In the genomic region with DNA sequence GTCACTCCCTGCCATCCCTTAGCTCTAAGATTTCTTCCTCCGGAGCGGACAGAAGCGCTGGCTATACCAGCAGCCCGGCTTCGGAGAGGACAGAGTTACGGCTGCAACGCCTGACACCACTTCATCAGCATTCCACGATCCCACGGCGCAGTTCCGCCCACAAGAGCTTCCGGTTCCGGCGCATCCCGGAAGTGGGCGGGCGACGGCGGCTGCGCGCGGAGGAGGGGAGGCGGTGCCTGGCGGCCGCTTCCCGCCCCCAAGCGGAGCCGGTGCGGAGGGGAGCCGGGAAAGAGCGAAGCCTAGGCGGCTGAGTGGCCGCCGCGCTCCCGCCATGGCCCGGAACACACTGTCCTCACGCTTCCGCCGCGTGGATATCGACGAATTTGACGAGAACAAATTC, we compare ENCODE assay signal across 8 mouse cellular contexts. TPM values are rescaled to one million over a fixed set of nuclear protein-coding genes. Genes with fewer than 3 reads are reported as not detected.
A peak's percentile ranks its signal among the peaks of the same experiment; 100 is the strongest.
DNase-seq lines count a peak whose midpoint lies in the region; ATAC-seq lines count a peak whose summit lies in the region.

No protein-coding gene starts in this region.

- H3K27me3 ChIP-seq in hindbrain, embryonic 15.5 days = no peaks in the 10 kb centered on the region

- H3K4me3 ChIP-seq in hindbrain, embryonic 15.5 days = peak overlapping the region; percentile 87

- peaks cover 4% of the 10 kb centered on the region for H3K36me3 ChIP-seq in hindbrain, embryonic 15.5 days

- peak; percentile 77 for DNase-seq in WW6 (ENCODE audit: low read depth, low spot score)
- DNase-seq in cerebellum, postnatal 36 days = peak; percentile 92 to 93
- DNase-seq in frontal cortex, postnatal 36 days (ENCODE audit: low spot score in 2 of 2) = peak; percentile 94 to 95
- peak; percentile 88 for DNase-seq in left cerebral cortex, adult 11 months (ENCODE audit: low spot score)
- DNase-seq in lung, postnatal 36 days = peak; percentile 95
- DNase-seq in retina, embryonic 14.5 days (ENCODE audit: low spot score) = peak; percentile 92
- DNase-seq in thymus, postnatal 36 days = peak; percentile 94

- H3K9ac ChIP-seq in hindbrain, embryonic 15.5 days = peak overlapping the region; percentile 90

- H3K4me1 ChIP-seq in hindbrain, embryonic 15.5 days (replicated peaks) = peaks cover 62% of the 10 kb centered on the region

- H3K27ac ChIP-seq in hindbrain, embryonic 15.5 days (replicated peaks) = peak overlapping the region; percentile 87

- no peaks in the 10 kb centered on the region for H3K9me3 ChIP-seq in hindbrain, embryonic 15.5 days

- 0% methylated on average over 43 of the region's 44 CpGs for whole genome bisulfite sequencing in hindbrain, embryonic 15.5 days

- ATAC-seq in hindbrain, embryonic 15.5 days (ENCODE audit: low FRiP score, low read depth) = peak; percentile 89

- peak overlapping the region; percentile 86 for H3K4me2 ChIP-seq in hindbrain, embryonic 15.5 days

RNA-seq across cellular contexts. Expression of gene Rpl35, which starts 2.4 kb away (rescaled TPM):
- polyA plus RNA-seq in hindbrain, embryonic 15.5 days (2015; fragmentation: Nextera tagmentation; extraction: Ambion mirVana) = 592 and 671 TPM in 2 replicates

RNA-seq across cellular contexts. Expression of gene Arpc5l, which starts 2.7 kb away (rescaled TPM):
- 140 and 153 TPM in 2 replicates for polyA plus RNA-seq in hindbrain, embryonic 15.5 days (2015; fragmentation: Nextera tagmentation; extraction: Ambion mirVana)

RNA-seq across cellular contexts. Expression of gene Wdr38, which starts 10.6 kb away (rescaled TPM):
- 1.8 and 2.1 TPM in 2 replicates for polyA plus RNA-seq in hindbrain, embryonic 15.5 days (2015; fragmentation: Nextera tagmentation; extraction: Ambion mirVana)

RNA-seq across cellular contexts. Expression of gene Golga1, which starts 57.5 kb away (rescaled TPM):
- 28.9 and 30.3 TPM in 2 replicates for polyA plus RNA-seq in hindbrain, embryonic 15.5 days (2015; fragmentation: Nextera tagmentation; extraction: Ambion mirVana)

Comparison
In these comparisons a context has a peak if more than half of its experiments do, and no peak if none do; other contexts are left out.
1. Peak in every context shown above with its lines: DNase-seq, ATAC-seq, H3K4me3 ChIP-seq and H3K27ac ChIP-seq.